Mouse (Mus musculus) heart, embryonic 15.5 days (tissue): ENCODE data around the gene Lzts2. TPM values are rescaled to one million over a fixed set of nuclear protein-coding genes. Genes with fewer than 3 reads are reported as not detected.

Experiments used
- ATAC-seq: fragments of 200-750 bp; cut with Nextera tagmentation; replicated peaks from 2 replicates; pipeline ENCODE4 v1.8.0; 2017; ENCODE audit warnings: low read depth, moderate TSS enrichment; ENCODE audit not compliant: insufficient number of reproducible peaks, insufficient read depth, low FRiP score
- H3K27ac ChIP-seq: fragments of 300-500 bp; sonication (generic); 2 replicates; pipeline ENCODE4 v1.5.1; 2015; ENCODE audit warnings: mild to moderate bottlenecking, inconsistent platforms
- H3K27me3 ChIP-seq: fragments of 300-500 bp; sonication (generic); 2 replicates; pipeline ENCODE4 v1.6.1; 2015; ENCODE audit warnings: inconsistent platforms
- H3K36me3 ChIP-seq: fragments of 300-500 bp; sonication (generic); 2 replicates; pipeline ENCODE4 v1.6.1; 2015; ENCODE audit warnings: mild to moderate bottlenecking, inconsistent platforms
- H3K4me1 ChIP-seq: fragments of 300-500 bp; sonication (generic); replicated peaks from 2 replicates; pipeline ENCODE4 v1.6.1; 2015; ENCODE audit warnings: inconsistent platforms
- H3K4me2 ChIP-seq: fragments of 300-500 bp; sonication (generic); 2 replicates; pipeline ENCODE4 v1.6.1; 2015; ENCODE audit warnings: inconsistent platforms, mild to moderate bottlenecking, moderate library complexity
- H3K4me3 ChIP-seq: fragments of 300-500 bp; sonication (generic); 2 replicates; pipeline ENCODE4 v1.5.1; 2015; ENCODE audit warnings: mild to moderate bottlenecking, inconsistent platforms
- H3K9ac ChIP-seq: fragments of 300-500 bp; sonication (generic); 2 replicates; pipeline ENCODE4 v1.6.1; 2015; ENCODE audit warnings: mild to moderate bottlenecking, inconsistent platforms
- H3K9me3 ChIP-seq: fragments of 300-500 bp; sonication (generic); replicated peaks from 2 replicates; pipeline ENCODE4 v1.6.1; 2016; ENCODE audit warnings: inconsistent platforms
- WGBS: fragments of 180-500 bp; shearing (Covaris S2); methylation state at CpG from one replicate; pipeline ENCODE4 v1.1.7; 2015; ENCODE audit warnings: mixed read lengths; 5-methylcytosine and 5-hydroxymethylcytosine counted together
- polyA plus RNA-seq: library from polyadenylated mRNA; unstranded; fragments of >200 nt; fragmentation: Nextera tagmentation; extraction: Ambion mirVana; gene quantifications from 2 replicates; pipeline ENCODE4 v1.2.1, GENCODE M21; 2015

Gene Lzts2
- polyA plus RNA-seq, 1 experiment from 2014 or later: 44.5 TPM

DNA sequence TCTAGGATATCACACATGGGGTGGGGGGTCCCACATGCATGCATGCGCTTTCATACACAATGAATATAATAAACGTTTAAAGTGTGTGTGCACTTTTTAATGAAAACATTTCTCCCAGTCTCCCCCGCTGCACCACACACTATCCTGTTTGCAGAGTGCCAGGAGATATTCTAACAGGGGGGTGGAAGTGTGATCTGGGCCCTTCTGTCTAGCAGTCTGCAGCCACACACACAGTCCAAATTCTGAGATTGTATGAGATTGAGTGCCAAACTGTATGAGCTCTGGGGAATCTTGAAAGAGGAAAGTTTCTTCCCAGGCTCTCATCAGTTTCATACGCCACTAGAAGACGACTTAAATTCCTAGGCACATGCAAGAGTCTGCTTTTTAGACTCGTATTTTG lies 26.4 kb upstream of the Lzts2 start:
- Histone ChIP-seq H3K9ac (no peak overlapping the region), H3K36me3 (0 out of 2 replicates have a peak, but pooled peaks cover under 1% of the 10 kb centered on the region), H3K4me2 (no peak overlapping the region), H3K4me1 (peaks cover 19% of the 10 kb centered on the region), H3K9me3 (no peaks in the 10 kb centered on the region), H3K4me3 (no peak overlapping the region), H3K27ac (no peak overlapping the region), H3K27me3 (0 out of 2 replicates have a peak, but pooled peaks cover 9% of the 10 kb centered on the region)
- no peak for ATAC-seq
- WGBS: 64% methylated on average over 6 of the region's 6 CpGs

DNA sequence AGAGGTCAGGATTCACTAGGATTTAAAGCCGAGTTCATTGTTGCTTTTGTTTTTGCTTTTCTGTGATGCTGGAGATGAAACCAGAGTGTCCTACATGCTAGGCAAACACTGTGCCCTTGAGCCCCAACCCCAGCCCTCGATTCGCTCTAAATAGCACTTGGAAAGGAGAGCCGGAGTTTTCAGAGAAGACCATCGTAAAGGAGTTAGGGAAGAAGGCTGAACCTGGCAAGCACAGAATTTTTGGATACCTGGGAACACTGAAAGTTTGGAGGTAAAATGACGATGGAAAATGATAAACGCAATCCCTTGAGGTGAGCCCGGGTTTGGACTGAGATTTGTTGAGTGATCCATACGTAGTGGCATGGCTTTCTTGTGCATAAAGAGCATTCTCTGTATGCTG lies 25.9 kb upstream of the Lzts2 start:
- no peak for ATAC-seq
- peaks cover 19% of the 10 kb centered on the region for H3K4me1 ChIP-seq
- 0 out of 2 replicates have a peak, but pooled peaks cover 9% of the 10 kb centered on the region for H3K27me3 ChIP-seq
- peak overlapping the region; percentile 74 for H3K4me3 ChIP-seq
- peak overlapping the region; percentile 73; the same call in 1 of the 2 replicates for H3K9ac ChIP-seq
- H3K27ac ChIP-seq: no peak overlapping the region
- no peaks in the 10 kb centered on the region for H3K9me3 ChIP-seq
- no peaks in the 10 kb centered on the region for H3K36me3 ChIP-seq
- peak overlapping the region; percentile 100 for H3K4me2 ChIP-seq
- WGBS: 29% methylated on average over 9 of the region's 9 CpGs

DNA sequence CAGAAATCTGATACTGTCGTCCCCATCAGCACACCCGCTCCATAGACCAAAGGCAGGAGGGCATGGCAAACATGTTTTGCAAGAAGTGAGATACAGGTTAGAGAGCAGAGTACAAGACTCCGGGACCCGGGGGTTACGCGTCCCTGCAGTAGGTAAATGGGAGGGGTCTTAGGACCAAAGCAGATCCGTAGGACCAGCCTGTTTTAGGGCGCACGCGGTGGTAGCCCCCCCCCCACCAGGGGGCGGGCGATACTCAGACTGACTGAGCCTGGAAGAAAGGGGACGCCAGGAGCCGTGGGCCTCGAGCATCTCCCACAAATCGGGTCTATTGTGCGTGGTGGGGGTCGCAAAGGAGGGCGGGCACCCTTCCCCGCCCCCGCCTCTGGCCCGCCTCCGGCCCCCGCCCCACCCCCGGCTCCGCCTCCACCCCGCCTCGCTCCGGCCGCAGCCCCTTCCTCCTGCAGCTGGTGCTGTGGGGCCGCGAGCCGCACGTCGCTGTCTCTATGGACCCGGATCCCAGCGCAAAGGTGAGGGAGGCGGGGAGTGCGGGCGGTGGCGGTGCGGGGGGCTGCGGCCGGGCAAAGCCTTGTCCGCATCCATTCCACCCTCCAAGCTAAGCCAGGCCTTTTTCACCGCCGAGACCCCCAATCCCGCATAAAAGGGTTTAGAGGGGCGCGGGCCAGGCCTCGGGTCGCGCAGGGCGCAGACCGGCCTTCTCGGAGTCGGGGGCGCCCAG lies 25.2 kb upstream of the Lzts2 start, which contains the start of gene Sema4g:
Gene Sema4g, plus strand, starts transcription at position 271 of the 736 bp plus-strand sequence.
- H3K4me2 ChIP-seq: peak within 1 kb of the TSS; percentile 100
- H3K36me3 ChIP-seq: no peaks in the 10 kb centered on the region
- H3K9me3 ChIP-seq: no peaks in the 10 kb centered on the region
- peak within 1 kb of the TSS; percentile 74 for H3K4me3 ChIP-seq
- H3K9ac ChIP-seq: peak within 1 kb of the TSS; percentile 73
- H3K27ac ChIP-seq: no peak within 1 kb of the TSS
- WGBS: under 1% methylated on average over 55 of the region's 58 CpGs
- 0 out of 2 replicates have a peak, but pooled peaks cover 9% of the 10 kb centered on the region for H3K27me3 ChIP-seq
- ATAC-seq: peak; percentile 76
- H3K4me1 ChIP-seq: peaks cover 19% of the 10 kb centered on the region

DNA sequence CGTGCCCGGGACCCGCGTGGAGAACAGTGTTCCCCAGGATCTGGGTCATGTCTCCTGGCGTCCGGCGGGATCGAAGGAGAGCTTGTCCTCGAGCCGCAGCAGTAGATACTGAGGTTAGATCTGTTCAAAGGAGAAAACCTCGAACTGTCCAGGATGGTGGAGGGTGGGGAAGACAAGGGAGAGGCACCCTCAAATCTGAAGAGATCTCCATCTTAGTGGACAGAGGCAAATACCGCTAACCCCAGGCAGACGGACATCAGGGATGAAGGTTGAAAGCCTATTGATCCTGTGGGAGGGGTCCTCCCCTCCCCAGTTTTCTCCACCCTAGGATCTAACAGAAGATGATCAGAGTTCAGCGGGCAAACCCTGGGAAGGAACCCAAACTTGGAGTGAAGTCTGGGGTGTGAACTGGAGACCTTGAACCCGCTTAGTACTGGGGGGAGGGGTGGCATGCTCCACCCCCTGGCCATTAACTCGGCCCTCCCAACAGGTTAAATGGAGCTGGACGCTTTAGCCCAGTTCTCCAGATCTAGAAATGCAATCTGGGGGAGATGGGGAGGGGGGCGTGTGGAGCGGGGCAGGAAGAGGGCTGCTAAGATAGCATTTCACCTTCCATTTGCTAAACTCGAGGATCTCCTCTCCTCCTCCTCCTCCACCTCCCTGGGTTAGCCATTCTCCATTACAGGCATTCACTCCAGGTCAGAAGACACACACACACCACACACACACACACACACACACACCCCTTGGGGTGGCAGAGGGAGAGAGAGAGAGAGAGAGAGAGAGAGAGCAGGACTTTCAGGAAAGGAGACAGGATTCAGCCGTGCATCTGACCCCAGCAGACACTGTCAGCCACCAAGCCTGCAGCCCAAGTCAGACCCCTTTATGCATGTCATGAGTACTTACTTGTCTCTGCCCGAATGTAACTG lies 24.4 kb upstream of the Lzts2 start:
- 10% methylated on average over 22 of the region's 22 CpGs for WGBS
- peaks cover 19% of the 10 kb centered on the region for H3K4me1 ChIP-seq

DNA sequence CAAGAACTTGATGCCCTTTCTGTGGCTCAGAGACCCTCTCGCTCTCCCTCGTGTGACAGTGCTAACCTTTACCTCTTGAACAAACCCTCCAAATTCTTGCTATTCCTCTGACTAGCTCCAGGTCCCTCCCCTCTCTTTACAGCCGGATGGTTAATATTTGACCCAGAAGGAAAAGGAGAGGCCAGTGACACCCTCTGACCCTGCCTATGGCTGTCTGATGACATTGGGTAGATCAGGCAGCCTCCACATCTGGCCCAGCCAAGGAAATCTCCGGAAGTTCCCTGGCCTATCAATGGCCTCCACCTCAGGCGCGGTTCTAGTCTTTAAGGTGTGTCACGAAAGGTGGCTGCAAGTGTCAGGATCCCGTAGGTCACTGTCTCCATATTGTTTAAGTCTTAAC lies 23.2 kb upstream of the Lzts2 start:
- no peak overlapping the region for H3K4me3 ChIP-seq
- WGBS: 81% methylated on average over 8 of the region's 8 CpGs
- no peak overlapping the region for H3K9ac ChIP-seq
- no peak for ATAC-seq
- no peak overlapping the region for H3K27ac ChIP-seq
- no peaks in the 10 kb centered on the region for H3K9me3 ChIP-seq
- H3K27me3 ChIP-seq: 0 out of 2 replicates have a peak, but pooled peaks cover 9% of the 10 kb centered on the region
- H3K36me3 ChIP-seq: no peaks in the 10 kb centered on the region
- peaks cover 19% of the 10 kb centered on the region for H3K4me1 ChIP-seq
- H3K4me2 ChIP-seq: no peak overlapping the region

More for the DNA sequence above, 24.4 kb upstream of the Lzts2 start:
- H3K36me3 ChIP-seq: no peaks in the 10 kb centered on the region
- no peaks in the 10 kb centered on the region for H3K9me3 ChIP-seq
- peak overlapping the region; percentile 73 for H3K9ac ChIP-seq
- H3K4me2 ChIP-seq: peak overlapping the region; percentile 100
- H3K27ac ChIP-seq: no peak overlapping the region
- ATAC-seq: no peak
- H3K4me3 ChIP-seq: peak overlapping the region; percentile 74
- 0 out of 2 replicates have a peak, but pooled peaks cover 9% of the 10 kb centered on the region for H3K27me3 ChIP-seq

DNA sequence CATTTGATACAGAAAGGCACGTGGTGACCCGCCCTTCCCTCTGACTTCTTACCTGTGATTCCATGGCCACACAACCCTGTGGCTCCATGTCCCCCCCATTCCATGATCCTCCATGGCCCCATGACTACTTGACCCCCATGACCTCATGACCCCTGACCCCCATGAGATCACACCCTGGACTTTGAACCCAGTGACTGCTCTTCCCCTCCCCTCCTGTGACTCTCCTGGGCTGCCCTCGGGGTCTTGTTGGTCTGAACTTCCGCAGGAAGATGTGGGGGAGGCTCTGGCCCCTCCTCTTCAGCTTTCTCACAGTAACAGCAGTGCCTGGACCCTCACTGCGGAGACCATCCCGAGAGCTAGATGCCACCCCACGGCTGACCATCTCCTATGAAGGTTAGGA lies 22.0 kb upstream of the Lzts2 start:
- H3K9ac ChIP-seq: no peak overlapping the region
- 42% methylated on average over 7 of the region's 7 CpGs for WGBS
- H3K4me2 ChIP-seq: no peak overlapping the region
- H3K36me3 ChIP-seq: no peaks in the 10 kb centered on the region
- no peak overlapping the region for H3K4me3 ChIP-seq
- peaks cover 19% of the 10 kb centered on the region for H3K4me1 ChIP-seq
- 0 out of 2 replicates have a peak, but pooled peaks cover 5% of the 10 kb centered on the region for H3K27me3 ChIP-seq
- no peak for ATAC-seq
- no peak overlapping the region for H3K27ac ChIP-seq
- no peaks in the 10 kb centered on the region for H3K9me3 ChIP-seq

DNA sequence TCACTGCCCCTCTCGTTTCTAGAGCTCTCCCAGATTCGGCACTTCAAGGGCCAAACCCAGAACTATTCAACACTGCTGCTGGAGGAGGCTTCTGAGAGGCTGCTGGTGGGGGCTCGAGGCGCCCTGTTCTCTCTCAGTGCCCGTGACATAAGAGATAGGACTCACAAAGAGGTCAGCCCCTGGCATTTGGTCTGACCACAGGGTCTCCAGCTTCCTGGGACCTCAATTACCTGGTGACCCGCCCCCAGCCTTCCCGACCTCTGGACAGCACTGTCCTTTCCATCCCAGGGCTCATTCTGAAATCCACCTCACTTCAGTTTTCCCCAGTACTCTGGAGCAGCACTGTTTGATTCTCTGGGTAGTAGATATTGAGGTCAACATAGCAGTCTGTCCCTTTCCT lies 21.5 kb upstream of the Lzts2 start:
- no peak overlapping the region for H3K4me2 ChIP-seq
- no peak overlapping the region for H3K27ac ChIP-seq
- H3K4me3 ChIP-seq: no peak overlapping the region
- no peaks in the 10 kb centered on the region for H3K36me3 ChIP-seq
- peaks cover 19% of the 10 kb centered on the region for H3K4me1 ChIP-seq
- no peaks in the 10 kb centered on the region for H3K9me3 ChIP-seq
- ATAC-seq: no peak
- no peak overlapping the region for H3K9ac ChIP-seq
- H3K27me3 ChIP-seq: 0 out of 2 replicates have a peak, but pooled peaks cover 3% of the 10 kb centered on the region
- WGBS: 46% methylated on average over 7 of the region's 7 CpGs

DNA sequence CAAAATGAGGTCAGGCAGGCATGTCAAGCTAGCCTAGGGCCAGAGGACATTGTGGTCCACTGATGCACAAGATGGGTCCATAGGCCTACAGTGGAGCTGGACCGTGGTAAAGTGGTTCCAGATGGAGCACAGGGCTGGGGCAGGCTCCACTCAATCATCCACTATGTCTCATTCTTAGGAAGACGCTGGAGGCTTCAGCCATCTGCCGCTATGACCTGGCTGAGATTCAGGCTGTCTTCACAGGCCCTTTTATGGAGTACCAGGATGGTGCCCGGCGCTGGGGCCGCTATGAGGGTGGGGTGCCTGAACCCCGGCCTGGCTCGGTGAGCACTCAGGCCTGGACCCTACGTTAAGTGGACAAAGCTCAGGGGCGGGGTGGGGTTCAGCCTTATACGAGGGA lies 16.4 kb upstream of the Lzts2 start:
- Histone ChIP-seq H3K4me1 (no peaks in the 10 kb centered on the region), H3K27ac (no peak overlapping the region), H3K9ac (no peak overlapping the region), H3K9me3 (no peaks in the 10 kb centered on the region), H3K4me3 (no peak overlapping the region), H3K36me3 (no peaks in the 10 kb centered on the region), H3K4me2 (no peak overlapping the region), H3K27me3 (no peaks in the 10 kb centered on the region)
- WGBS: 79% methylated on average over 11 of the region's 11 CpGs
- ATAC-seq: no peak

DNA sequence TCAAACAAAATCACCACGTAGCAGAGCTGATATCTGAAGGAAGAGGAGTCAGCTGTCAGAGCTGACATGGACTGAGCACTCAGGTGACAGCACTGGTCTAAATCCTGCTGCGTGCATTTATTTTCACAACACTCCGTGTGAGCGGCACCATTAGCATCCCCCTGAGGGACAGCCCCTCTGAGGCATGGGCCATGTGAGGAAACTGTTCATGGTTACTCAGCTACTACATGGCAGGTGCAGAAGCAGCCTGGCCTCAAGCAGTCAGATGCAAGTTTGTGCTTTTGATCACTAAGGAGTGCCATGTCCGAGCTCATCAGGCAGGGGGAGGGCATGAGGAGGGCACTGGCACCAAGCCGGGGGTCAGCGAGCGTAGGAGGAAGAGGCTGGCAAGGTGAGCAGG lies 14.6 kb upstream of the Lzts2 start:
- ATAC-seq: no peak
- Histone ChIP-seq H3K27ac (no peak overlapping the region), H3K27me3 (no peaks in the 10 kb centered on the region), H3K9ac (no peak overlapping the region), H3K4me2 (no peak overlapping the region), H3K4me3 (no peak overlapping the region), H3K4me1 (peaks cover 5% of the 10 kb centered on the region), H3K9me3 (no peaks in the 10 kb centered on the region), H3K36me3 (peaks cover 12% of the 10 kb centered on the region; the same call in 1 of the 2 replicates)
- 80% methylated on average over 8 of the region's 8 CpGs for WGBS

DNA sequence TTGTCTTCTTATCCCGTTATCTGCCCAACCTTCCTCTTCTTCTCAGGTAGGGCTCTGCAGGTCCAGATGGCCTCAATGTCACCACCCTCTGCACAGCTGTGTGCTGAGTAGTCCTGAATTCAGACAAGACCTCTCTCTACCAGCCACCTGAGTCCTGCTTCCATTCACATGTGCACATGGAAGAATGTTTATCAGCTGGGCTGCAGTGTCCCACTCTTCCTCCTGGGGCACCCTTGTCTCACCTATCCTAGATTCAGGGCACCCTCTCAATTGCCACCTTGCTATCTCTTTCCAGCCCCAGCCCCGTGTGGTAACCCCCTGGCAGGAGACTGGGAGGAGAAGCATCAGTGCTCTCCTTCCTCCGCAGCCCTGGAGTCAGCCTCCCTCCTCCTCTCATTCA lies 11.9 kb upstream of the Lzts2 start:
- Histone ChIP-seq H3K9me3 (no peaks in the 10 kb centered on the region), H3K36me3 (peaks cover 13% of the 10 kb centered on the region; the same call in 1 of the 2 replicates), H3K4me1 (peaks cover 21% of the 10 kb centered on the region), H3K9ac (no peak overlapping the region), H3K4me3 (no peak overlapping the region), H3K27ac (no peak overlapping the region), H3K4me2 (no peak overlapping the region), H3K27me3 (no peaks in the 10 kb centered on the region)
- 61% methylated on average over 3 of the region's 3 CpGs for WGBS
- ATAC-seq: no peak
